Mouse (Mus musculus) inflammation-experienced regulatory T-cells, adult 6 months (primary cell): ENCODE results near the gene Rpp30. TPM values are rescaled to one million over a fixed set of nuclear protein-coding genes. Genes with fewer than 3 reads are reported as not detected.

Source experiments
- ATAC-seq: one replicate; pipeline ENCODE4 v1.8.0; 2017
- polyA plus RNA-seq, 3 experiments: library from polyadenylated mRNA; unstranded; fragments of 100-300 nt; shearing (Covaris generic); gene quantifications; one replicate each; pipeline ENCODE4 v1.2.1; 2017

Gene Rpp30
- polyA plus RNA-seq, result 10 to 100 TPM; 47.5 to 61.4 (median 59.5) TPM

GRCm38 (mm10) chr19:36083262-36084225, at the start of gene Rpp30:
Rpp30 (plus strand) TSS chr19:36083716.
- ATAC-seq, result peak; percentile 93

GRCm38 (mm10) chr19:36046046-36046445, 37.5 kb upstream of the Rpp30 start:
- ATAC-seq, result no peak

GRCm38 (mm10) chr19:36056502-36057221, 26.9 kb upstream of the Rpp30 start:
- ATAC-seq, result no peak

- no peak for ATAC-seq
Measured at GRCm38 (mm10) chr19:36057231-36057811, 26.2 kb upstream of the Rpp30 start, which contains the start of gene Htr7. Htr7 (minus strand) TSS chr19:36057507.

GRCm38 (mm10) chr19:36062801-36063529, 20.6 kb upstream of the Rpp30 start:
- ATAC-seq, result no peak

- peak; percentile 77 for ATAC-seq
Measured at GRCm38 (mm10) chr19:36082606-36083261, 782 bp upstream of the Rpp30 start.

- ATAC-seq, result no peak
Measured at GRCm38 (mm10) chr19:36090781-36091180, 7.3 kb downstream of the Rpp30 start.

GRCm38 (mm10) chr19:36097194-36097593, 13.7 kb downstream of the Rpp30 start:
- no peak for ATAC-seq

GRCm38 (mm10) chr19:36098265-36098664, 14.7 kb downstream of the Rpp30 start:
- ATAC-seq, result no peak

- no peak for ATAC-seq
Measured at GRCm38 (mm10) chr19:36098916-36099315, 15.4 kb downstream of the Rpp30 start.

- ATAC-seq, result no peak
Measured at GRCm38 (mm10) chr19:36103909-36104308, 20.4 kb downstream of the Rpp30 start.

- no peak for ATAC-seq
Measured at GRCm38 (mm10) chr19:36109318-36109944, 25.9 kb downstream of the Rpp30 start.

- no peak for ATAC-seq
Measured at GRCm38 (mm10) chr19:36110465-36110864, 26.9 kb downstream of the Rpp30 start.

- no peak for ATAC-seq
Measured at GRCm38 (mm10) chr19:36111054-36111895, 27.8 kb downstream of the Rpp30 start.

GRCm38 (mm10) chr19:36112007-36112406, 28.5 kb downstream of the Rpp30 start:
- ATAC-seq, result no peak

GRCm38 (mm10) chr19:36116185-36116584, 32.7 kb downstream of the Rpp30 start:
- no peak for ATAC-seq

- no peak for ATAC-seq
Measured at GRCm38 (mm10) chr19:36119219-36119618, 35.7 kb downstream of the Rpp30 start.

- no peak for ATAC-seq
Measured at GRCm38 (mm10) chr19:36119783-36120471, 36.4 kb downstream of the Rpp30 start, which contains the start of gene Ankrd1. Ankrd1 (minus strand) TSS chr19:36120099.

- no peak for ATAC-seq
Measured at GRCm38 (mm10) chr19:36124203-36124602, 40.7 kb downstream of the Rpp30 start.

- ATAC-seq, result no peak
Measured at GRCm38 (mm10) chr19:36128440-36128839, 44.9 kb downstream of the Rpp30 start.
